Mouse (Mus musculus): ENCODE results near the gene Gm47289. TPM values are rescaled to one million over a fixed set of nuclear protein-coding genes. Genes with fewer than 3 reads are reported as not detected.

The Gm47289 gene
- polyA plus RNA-seq, 1 experiment from 2014 or later = not detected

- Histone ChIP-seq H3K27ac (ENCODE audit: low read depth, low read length) (no peak overlapping the region), H3K4me1 (ENCODE audit: control insufficient read depth, insufficient read depth, low read length) (no peaks in the 10 kb centered on the region), H3K9ac (ENCODE audit: low read depth, low read length) (no peak overlapping the region), H3K4me2 (replicated peaks; ENCODE audit: low read depth, low read length) (no peak overlapping the region), H3K9me3 (ENCODE audit: control insufficient read depth, low read length) (no peaks in the 10 kb centered on the region), H3K36me3 (ENCODE audit: control insufficient read depth, insufficient read depth, low read length) (no peaks in the 10 kb centered on the region), H3K4me3 (ENCODE audit: low read length) (no peak overlapping the region), H3K27me3 (ENCODE audit: control insufficient read depth, insufficient read depth, low read length) (no peaks in the 10 kb centered on the region)
- ATAC-seq (ENCODE audit: low FRiP score, low TSS enrichment) = no peak
- WGBS = 35% methylated on average over 3 of the region's 3 CpGs
These were observed 22.3 kb downstream of the Gm47289 start for GRCm38 (mm10) chr9:119181241-119181728.

- no peaks in the 10 kb centered on the region for H3K36me3 ChIP-seq (ENCODE audit: control insufficient read depth, insufficient read depth, low read length)
- no peak overlapping the region for H3K4me3 ChIP-seq (ENCODE audit: low read length)
- H3K4me2 ChIP-seq (replicated peaks; ENCODE audit: low read depth, low read length) = no peak overlapping the region
- H3K4me1 ChIP-seq (ENCODE audit: control insufficient read depth, insufficient read depth, low read length) = no peaks in the 10 kb centered on the region
- no peak overlapping the region for H3K9ac ChIP-seq (ENCODE audit: low read depth, low read length)
- H3K27ac ChIP-seq (ENCODE audit: low read depth, low read length) = no peak overlapping the region
- no peaks in the 10 kb centered on the region for H3K27me3 ChIP-seq (ENCODE audit: control insufficient read depth, insufficient read depth, low read length)
- no peaks in the 10 kb centered on the region for H3K9me3 ChIP-seq (ENCODE audit: control insufficient read depth, low read length)
- ATAC-seq (ENCODE audit: low FRiP score, low TSS enrichment) = 0 out of 2 replicates have a peak, but pooled peaks have one; percentile 64
- WGBS = 39% methylated on average over 11 of the region's 11 CpGs
These were observed 33.4 kb downstream of the Gm47289 start for GRCm38 (mm10) chr9:119192202-119192990.

GRCm38 (mm10) chr9:119199151-119199861 lies 40.3 kb downstream of the Gm47289 start:
- H3K36me3 ChIP-seq (ENCODE audit: control insufficient read depth, insufficient read depth, low read length) = no peaks in the 10 kb centered on the region
- no peak overlapping the region for H3K4me2 ChIP-seq (replicated peaks; ENCODE audit: low read depth, low read length)
- H3K9me3 ChIP-seq (ENCODE audit: control insufficient read depth, low read length) = peaks cover 2% of the 10 kb centered on the region
- no peak overlapping the region for H3K27ac ChIP-seq (ENCODE audit: low read depth, low read length)
- H3K27me3 ChIP-seq (ENCODE audit: control insufficient read depth, insufficient read depth, low read length) = no peaks in the 10 kb centered on the region
- ATAC-seq (ENCODE audit: low FRiP score, low TSS enrichment) = no peak; the same call in 1 of the 2 replicates
- H3K4me1 ChIP-seq (ENCODE audit: control insufficient read depth, insufficient read depth, low read length) = no peaks in the 10 kb centered on the region
- WGBS = 79% methylated on average over 10 of the region's 10 CpGs
- H3K9ac ChIP-seq (ENCODE audit: low read depth, low read length) = no peak overlapping the region
- no peak overlapping the region for H3K4me3 ChIP-seq (ENCODE audit: low read length)

- Histone ChIP-seq H3K27ac (ENCODE audit: low read depth, low read length) (no peak overlapping the region), H3K36me3 (ENCODE audit: control insufficient read depth, insufficient read depth, low read length) (no peaks in the 10 kb centered on the region), H3K9me3 (ENCODE audit: control insufficient read depth, low read length) (peaks cover 6% of the 10 kb centered on the region), H3K4me3 (ENCODE audit: low read length) (no peak overlapping the region), H3K4me1 (ENCODE audit: control insufficient read depth, insufficient read depth, low read length) (no peaks in the 10 kb centered on the region), H3K27me3 (ENCODE audit: control insufficient read depth, insufficient read depth, low read length) (no peaks in the 10 kb centered on the region), H3K9ac (ENCODE audit: low read depth, low read length) (no peak overlapping the region), H3K4me2 (replicated peaks; ENCODE audit: low read depth, low read length) (no peak overlapping the region)
- 89% methylated on average over 5 of the region's 5 CpGs for WGBS
- ATAC-seq (ENCODE audit: low FRiP score, low TSS enrichment) = no peak
These were observed 42.7 kb downstream of the Gm47289 start for GRCm38 (mm10) chr9:119201653-119202052.

GRCm38 (mm10) chr9:119203617-119204016 lies 44.7 kb downstream of the Gm47289 start:
- WGBS = 94% methylated on average over 9 of the region's 9 CpGs
- H3K4me1 ChIP-seq (ENCODE audit: control insufficient read depth, insufficient read depth, low read length) = no peaks in the 10 kb centered on the region
- no peak overlapping the region for H3K4me3 ChIP-seq (ENCODE audit: low read length)
- H3K36me3 ChIP-seq (ENCODE audit: control insufficient read depth, insufficient read depth, low read length) = no peaks in the 10 kb centered on the region
- no peak overlapping the region for H3K9ac ChIP-seq (ENCODE audit: low read depth, low read length)
- ATAC-seq (ENCODE audit: low FRiP score, low TSS enrichment) = no peak
- H3K27ac ChIP-seq (ENCODE audit: low read depth, low read length) = no peak overlapping the region
- no peak overlapping the region for H3K4me2 ChIP-seq (replicated peaks; ENCODE audit: low read depth, low read length)
- H3K27me3 ChIP-seq (ENCODE audit: control insufficient read depth, insufficient read depth, low read length) = no peaks in the 10 kb centered on the region
- H3K9me3 ChIP-seq (ENCODE audit: control insufficient read depth, low read length) = peaks cover 6% of the 10 kb centered on the region

GRCm38 (mm10) chr9:119205756-119206155 lies 46.8 kb downstream of the Gm47289 start:
- H3K4me3 ChIP-seq (ENCODE audit: low read length) = no peak overlapping the region
- no peak overlapping the region for H3K27ac ChIP-seq (ENCODE audit: low read depth, low read length)
- no peaks in the 10 kb centered on the region for H3K27me3 ChIP-seq (ENCODE audit: control insufficient read depth, insufficient read depth, low read length)
- H3K4me2 ChIP-seq (replicated peaks; ENCODE audit: low read depth, low read length) = no peak overlapping the region
- H3K4me1 ChIP-seq (ENCODE audit: control insufficient read depth, insufficient read depth, low read length) = no peaks in the 10 kb centered on the region
- H3K9ac ChIP-seq (ENCODE audit: low read depth, low read length) = no peak overlapping the region
- H3K36me3 ChIP-seq (ENCODE audit: control insufficient read depth, insufficient read depth, low read length) = no peaks in the 10 kb centered on the region
- H3K9me3 ChIP-seq (ENCODE audit: control insufficient read depth, low read length) = peaks cover 6% of the 10 kb centered on the region
- WGBS = 93% methylated on average over 5 of the region's 5 CpGs
- ATAC-seq (ENCODE audit: low FRiP score, low TSS enrichment) = no peak

GRCm38 (mm10) chr9:119206666-119207065 lies 47.7 kb downstream of the Gm47289 start:
- Histone ChIP-seq H3K4me3 (ENCODE audit: low read length) (no peak overlapping the region), H3K9ac (ENCODE audit: low read depth, low read length) (no peak overlapping the region), H3K4me1 (ENCODE audit: control insufficient read depth, insufficient read depth, low read length) (no peaks in the 10 kb centered on the region), H3K27me3 (ENCODE audit: control insufficient read depth, insufficient read depth, low read length) (no peaks in the 10 kb centered on the region), H3K4me2 (replicated peaks; ENCODE audit: low read depth, low read length) (no peak overlapping the region), H3K9me3 (ENCODE audit: control insufficient read depth, low read length) (peaks cover 6% of the 10 kb centered on the region), H3K36me3 (ENCODE audit: control insufficient read depth, insufficient read depth, low read length) (no peaks in the 10 kb centered on the region), H3K27ac (ENCODE audit: low read depth, low read length) (no peak overlapping the region)
- ATAC-seq (ENCODE audit: low FRiP score, low TSS enrichment) = no peak
- WGBS = 67% methylated on average over 2 of the region's 2 CpGs

- no peak for ATAC-seq (ENCODE audit: low FRiP score, low TSS enrichment)
- no peak overlapping the region for H3K27ac ChIP-seq (ENCODE audit: low read depth, low read length)
- no peak overlapping the region for H3K9ac ChIP-seq (ENCODE audit: low read depth, low read length)
These were observed 48.2 kb downstream of the Gm47289 start for GRCm38 (mm10) chr9:119207113-119207512.

GRCm38 (mm10) chr9:119208998-119209397 lies 50.0 kb downstream of the Gm47289 start, which contains the start of gene Slc22a13:
Gene Slc22a13, minus strand, starts transcription at chr9:119209098.
- Histone ChIP-seq H3K9ac (ENCODE audit: low read depth, low read length) (no peak within 1 kb of the TSS), H3K4me3 (ENCODE audit: low read length) (no peak within 1 kb of the TSS), H3K4me1 (ENCODE audit: control insufficient read depth, insufficient read depth, low read length) (no peaks in the 10 kb centered on the region), H3K4me2 (replicated peaks; ENCODE audit: low read depth, low read length) (no peak within 1 kb of the TSS), H3K27me3 (ENCODE audit: control insufficient read depth, insufficient read depth, low read length) (no peaks in the 10 kb centered on the region), H3K36me3 (ENCODE audit: control insufficient read depth, insufficient read depth, low read length) (no peaks in the 10 kb centered on the region), H3K9me3 (ENCODE audit: control insufficient read depth, low read length) (peaks cover 6% of the 10 kb centered on the region), H3K27ac (ENCODE audit: low read depth, low read length) (no peak within 1 kb of the TSS)
- ATAC-seq (ENCODE audit: low FRiP score, low TSS enrichment) = no peak
- WGBS = 93% methylated on average over 4 of the region's 4 CpGs

More at GRCm38 (mm10) chr9:119207113-119207512, 48.2 kb downstream of the Gm47289 start:
- no peak overlapping the region for H3K4me2 ChIP-seq (replicated peaks; ENCODE audit: low read depth, low read length)
- H3K36me3 ChIP-seq (ENCODE audit: control insufficient read depth, insufficient read depth, low read length) = no peaks in the 10 kb centered on the region
- peaks cover 6% of the 10 kb centered on the region for H3K9me3 ChIP-seq (ENCODE audit: control insufficient read depth, low read length)
- 65% methylated on average over 4 of the region's 4 CpGs for WGBS
- H3K4me3 ChIP-seq (ENCODE audit: low read length) = no peak overlapping the region
- H3K27me3 ChIP-seq (ENCODE audit: control insufficient read depth, insufficient read depth, low read length) = no peaks in the 10 kb centered on the region
- no peaks in the 10 kb centered on the region for H3K4me1 ChIP-seq (ENCODE audit: control insufficient read depth, insufficient read depth, low read length)

Measured in kidney, embryonic 14.5 days (tissue).